Mouse (Mus musculus): ENCODE results near the gene Ptpn13. TPM values are rescaled to one million over a fixed set of nuclear protein-coding genes. Genes with fewer than 3 reads are reported as not detected.

Ptpn13 gene
- polyA plus RNA-seq, 1 experiment: 42.2 TPM

DNA sequence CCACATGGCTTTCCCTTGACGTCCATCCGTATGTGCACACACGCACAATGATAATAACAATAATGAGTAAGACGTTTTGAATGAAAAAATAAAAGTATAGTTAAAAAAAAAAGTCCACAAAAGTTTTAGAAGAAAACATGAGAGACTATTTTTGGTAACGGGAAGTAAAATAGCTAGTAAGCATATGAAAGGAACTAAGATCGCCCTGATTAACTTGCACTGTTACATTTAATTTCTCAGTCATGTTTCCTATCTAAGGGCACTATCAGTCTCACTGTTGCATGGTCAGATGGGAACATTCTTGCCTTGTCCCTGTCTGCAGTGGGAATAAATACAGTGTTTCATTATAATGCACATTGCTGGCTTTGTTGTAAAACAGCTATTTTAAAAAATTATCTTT lies 2.4 kb upstream of the Ptpn13 start:
- no peak for DNase-seq (ENCODE audit: low spot score)

GRCm38 (mm10) chr5:103423305-103423926 lies 1.6 kb upstream of the Ptpn13 start:
- no peak for DNase-seq (ENCODE audit: low spot score)

DNA sequence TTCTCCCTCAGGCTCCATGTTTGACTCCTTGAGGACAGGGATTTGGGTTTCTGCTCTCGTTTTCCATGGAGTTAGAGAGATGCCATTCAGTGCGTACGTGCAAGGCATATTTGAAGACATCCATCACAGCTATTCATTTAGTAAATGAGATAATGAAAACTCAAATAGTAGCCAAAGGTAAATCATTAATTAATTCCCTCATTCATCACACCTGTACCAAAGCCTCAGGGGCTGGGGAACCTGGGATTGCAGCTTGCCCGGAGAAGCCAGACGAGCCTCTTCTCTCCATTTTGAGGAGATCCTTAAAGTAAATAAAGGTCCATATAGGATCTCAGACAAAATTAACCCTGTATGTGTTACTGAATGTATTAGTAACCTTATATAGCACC lies 1.1 kb upstream of the Ptpn13 start:
- DNase-seq (ENCODE audit: low spot score): no peak

- DNase-seq (ENCODE audit: low spot score): peak; percentile 45
These were observed 505 bp downstream of the Ptpn13 start for GRCm38 (mm10) chr5:103425363-103426031.

DNA sequence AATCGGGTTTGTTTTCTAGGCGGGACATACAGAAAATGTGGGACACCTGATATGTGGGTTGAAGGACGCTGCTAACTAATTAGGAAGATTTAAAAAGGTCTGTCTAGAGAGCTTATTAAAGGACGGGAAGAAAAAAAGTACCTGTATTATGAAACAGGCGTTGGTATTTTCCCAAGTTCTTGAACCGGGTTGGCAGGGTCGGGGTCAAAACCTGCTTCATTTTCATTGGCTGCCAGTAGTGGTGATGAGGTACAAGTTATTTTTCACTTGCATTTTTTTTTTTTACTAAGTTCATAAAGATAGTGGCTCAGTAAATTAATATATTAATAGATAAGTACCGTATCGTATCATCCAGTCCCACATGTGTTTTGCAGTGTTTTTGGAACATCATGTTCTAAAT lies 1.3 kb downstream of the Ptpn13 start:
- no peak for DNase-seq (ENCODE audit: low spot score)

DNA sequence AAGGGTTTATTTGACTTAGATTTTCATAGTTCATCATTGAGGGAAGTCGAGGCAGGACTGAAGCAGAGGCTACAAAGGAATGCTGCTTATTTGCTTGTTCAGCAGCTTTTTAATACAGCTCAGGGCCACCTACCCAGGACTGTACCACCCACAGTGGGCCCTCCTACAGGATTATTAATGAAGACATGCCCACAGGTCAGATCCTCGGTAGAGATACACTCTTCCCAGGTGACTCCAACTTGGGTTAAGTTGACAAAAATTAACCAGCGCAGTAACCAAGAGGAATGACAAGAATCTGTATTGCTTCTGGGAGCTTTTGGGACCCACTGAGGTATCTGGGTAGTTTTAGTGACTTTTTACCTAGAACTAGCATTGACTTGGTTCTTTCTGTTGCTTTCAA lies 6.0 kb downstream of the Ptpn13 start:
- no peak for DNase-seq (ENCODE audit: low spot score)

DNA sequence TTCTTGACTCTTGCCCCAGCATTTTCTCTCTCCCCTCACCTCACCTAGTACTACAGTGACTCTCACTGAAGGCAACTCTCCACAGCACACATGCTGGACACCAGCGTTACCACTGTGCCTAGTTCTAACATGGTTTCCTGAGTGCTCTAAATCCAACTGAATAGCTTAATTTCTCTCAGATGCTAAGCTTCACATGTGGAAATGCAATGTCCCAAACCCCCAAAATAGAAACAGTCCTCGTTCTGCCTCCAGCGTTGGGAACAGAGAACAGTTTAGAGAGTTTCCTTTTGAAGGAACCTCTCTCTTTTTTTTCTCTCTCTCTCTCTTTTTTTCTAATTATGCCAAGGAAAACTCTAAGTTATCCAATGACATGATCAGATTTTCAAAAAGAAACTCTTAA lies 6.5 kb downstream of the Ptpn13 start:
- DNase-seq (ENCODE audit: low spot score): no peak

- no peak for DNase-seq (ENCODE audit: low spot score)
These were observed 11.3 kb downstream of the Ptpn13 start for GRCm38 (mm10) chr5:103436039-103436944.

DNA sequence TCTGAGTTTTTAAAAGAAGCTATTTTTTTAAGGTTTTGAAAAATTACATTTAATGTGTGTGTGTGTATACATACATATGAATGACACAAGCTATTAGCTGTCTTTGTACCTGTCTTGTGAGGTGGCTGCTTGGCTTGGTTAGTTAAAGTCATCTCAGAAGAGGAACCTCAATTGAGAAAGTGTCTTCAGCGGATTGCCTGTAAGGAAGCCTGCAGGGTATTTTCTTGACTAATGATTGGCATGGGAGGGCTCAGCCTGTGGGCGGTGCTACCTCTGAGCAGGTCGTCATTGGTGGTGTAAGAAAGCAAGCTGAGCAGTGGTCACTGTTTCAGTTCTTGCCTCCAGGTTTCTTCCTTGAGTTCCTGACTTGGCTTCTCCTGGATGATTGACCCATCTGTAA lies 12.7 kb downstream of the Ptpn13 start:
- DNase-seq (ENCODE audit: low spot score): no peak

GRCm38 (mm10) chr5:103439171-103439570 lies 14.2 kb downstream of the Ptpn13 start:
- no peak for DNase-seq (ENCODE audit: low spot score)

DNA sequence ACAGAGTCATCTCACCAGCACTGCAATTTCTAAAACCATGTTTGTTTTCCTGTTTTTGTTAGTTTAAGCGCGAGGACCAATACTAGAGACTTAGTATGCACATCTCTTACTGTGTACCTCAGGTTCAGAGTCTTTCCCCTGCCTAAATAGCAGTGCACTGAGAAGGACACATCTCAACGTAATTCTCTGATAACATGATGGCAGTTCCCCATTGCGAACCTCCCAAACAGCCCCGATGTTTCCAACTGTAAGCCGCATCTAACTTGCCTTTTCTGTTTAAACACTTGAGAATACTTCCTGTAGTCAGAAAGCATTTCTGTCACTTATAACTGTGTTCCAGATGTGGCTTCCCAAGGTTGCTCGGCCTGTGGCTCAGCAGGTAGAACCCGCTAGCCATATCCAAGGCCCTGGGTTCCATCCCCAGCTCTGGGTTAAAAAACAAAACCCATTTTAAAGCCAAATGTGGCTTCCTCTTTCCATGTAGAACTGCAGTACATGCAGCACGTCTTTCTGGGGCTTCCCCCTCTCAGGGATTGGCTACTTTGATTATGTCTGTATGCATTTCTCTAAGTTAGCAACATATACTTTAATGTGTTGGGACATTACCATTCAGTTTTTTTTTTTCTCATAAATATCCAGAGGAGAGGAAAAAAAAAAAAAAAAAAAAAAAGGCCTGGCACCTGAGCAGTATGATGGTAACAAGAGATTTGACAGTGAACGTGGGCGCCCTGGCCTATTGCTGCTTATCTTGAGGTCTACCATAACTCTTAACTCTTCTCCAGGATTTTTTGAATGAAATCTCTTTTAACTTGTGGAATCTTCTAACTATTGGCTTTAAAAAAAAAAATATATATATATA lies 15.7 kb downstream of the Ptpn13 start:
- DNase-seq (ENCODE audit: low spot score): no peak

DNA sequence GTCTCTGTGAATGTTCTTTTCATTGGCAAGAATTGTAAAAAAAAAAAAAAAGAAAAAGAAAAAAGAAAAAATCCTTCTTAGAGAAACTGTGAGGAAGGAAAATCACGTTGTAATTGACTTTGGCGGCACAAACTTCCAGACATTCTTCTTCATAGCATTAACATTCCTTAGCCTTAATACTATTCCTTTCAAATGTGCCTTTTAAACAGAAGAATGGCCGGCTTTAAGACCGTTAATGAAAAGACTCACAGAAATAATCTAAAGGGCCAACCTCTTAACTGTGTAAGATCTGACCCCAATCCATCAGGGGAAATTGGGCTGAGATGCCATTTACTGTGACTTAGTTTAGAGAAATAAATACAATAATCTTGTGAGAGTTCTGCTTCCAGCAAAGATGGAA lies 16.7 kb downstream of the Ptpn13 start:
- DNase-seq (ENCODE audit: low spot score): no peak

- DNase-seq (ENCODE audit: low spot score): no peak
These were observed 17.3 kb downstream of the Ptpn13 start for GRCm38 (mm10) chr5:103442269-103442688.

DNA sequence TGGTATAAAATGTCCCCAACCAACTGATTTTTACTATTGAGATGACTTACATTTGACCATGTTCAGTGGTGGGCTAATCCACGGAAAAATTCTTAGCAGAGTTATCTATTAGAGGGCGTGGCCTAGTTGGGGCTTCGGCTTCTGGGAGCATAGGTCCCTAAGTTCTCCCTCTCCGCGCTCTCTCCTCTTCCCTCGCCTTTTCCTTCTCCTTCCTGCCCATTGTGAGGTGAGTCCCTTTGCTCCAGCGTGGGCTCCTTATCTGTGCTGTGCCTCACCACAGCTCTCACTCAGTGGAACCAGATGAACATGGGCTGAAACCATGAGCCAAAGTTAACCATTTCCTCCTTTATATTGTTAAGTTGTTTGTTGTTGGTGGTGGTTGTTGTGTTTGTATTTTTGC lies 17.9 kb downstream of the Ptpn13 start:
- DNase-seq (ENCODE audit: low spot score): no peak

- no peak for DNase-seq (ENCODE audit: low spot score)
These were observed 20.4 kb downstream of the Ptpn13 start for GRCm38 (mm10) chr5:103445383-103445782.

DNA sequence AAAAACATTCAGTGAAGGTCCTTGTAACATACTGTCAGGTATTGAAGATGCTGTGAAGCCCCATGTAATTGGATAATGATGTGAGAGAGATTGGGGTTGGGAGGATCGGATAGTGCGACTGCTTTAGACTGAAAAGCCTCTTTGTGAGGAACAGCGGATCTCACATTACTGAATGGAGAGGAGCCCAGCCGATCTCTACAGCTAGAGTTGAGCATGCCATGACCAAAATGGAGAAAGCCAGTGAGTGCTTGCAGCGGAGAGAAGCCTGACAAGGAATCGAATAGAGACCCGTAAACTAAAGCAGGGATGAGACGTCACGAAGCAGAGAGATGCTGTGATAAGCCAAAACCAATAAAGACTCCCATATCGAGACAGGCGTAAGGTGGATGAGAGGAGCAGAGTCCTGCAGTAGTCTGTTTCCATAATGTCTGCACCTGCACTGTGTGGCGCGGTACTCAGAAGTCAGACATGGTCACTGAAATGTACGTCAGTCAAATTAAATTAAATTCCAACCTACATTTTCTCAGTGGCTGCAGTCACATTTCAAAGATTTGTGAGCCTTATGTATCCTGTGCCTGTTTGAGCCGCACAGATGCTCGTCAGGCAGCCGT lies 22.9 kb downstream of the Ptpn13 start:
- DNase-seq (ENCODE audit: low spot score): no peak

DNA sequence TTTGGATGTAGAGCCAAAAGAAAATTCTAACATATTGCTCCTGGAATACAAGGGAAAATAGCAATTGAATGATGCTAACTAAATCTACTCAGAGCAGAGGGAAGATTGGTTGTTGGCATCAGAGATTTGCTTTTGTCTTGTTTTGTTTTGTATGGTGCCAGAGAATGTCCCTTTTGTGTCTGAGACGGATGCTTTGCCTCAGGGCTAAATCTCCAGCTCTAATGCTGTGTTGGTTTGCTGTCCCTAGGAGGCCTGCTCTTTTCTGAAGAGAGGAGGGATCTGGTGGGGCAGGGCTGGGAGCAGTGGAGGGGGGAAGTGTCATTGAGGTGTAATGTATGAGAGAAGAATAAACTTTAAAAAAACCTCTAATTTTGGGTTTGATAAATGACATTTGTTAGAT lies 23.5 kb downstream of the Ptpn13 start:
- no peak for DNase-seq (ENCODE audit: low spot score)

- DNase-seq (ENCODE audit: low spot score): no peak
These were observed 25.7 kb downstream of the Ptpn13 start for GRCm38 (mm10) chr5:103450663-103451062.

- no peak for DNase-seq (ENCODE audit: low spot score)
These were observed 28.6 kb downstream of the Ptpn13 start for GRCm38 (mm10) chr5:103453361-103454140.

- no peak for DNase-seq (ENCODE audit: low spot score)
These were observed 31.8 kb downstream of the Ptpn13 start for GRCm38 (mm10) chr5:103456794-103457193.

DNA sequence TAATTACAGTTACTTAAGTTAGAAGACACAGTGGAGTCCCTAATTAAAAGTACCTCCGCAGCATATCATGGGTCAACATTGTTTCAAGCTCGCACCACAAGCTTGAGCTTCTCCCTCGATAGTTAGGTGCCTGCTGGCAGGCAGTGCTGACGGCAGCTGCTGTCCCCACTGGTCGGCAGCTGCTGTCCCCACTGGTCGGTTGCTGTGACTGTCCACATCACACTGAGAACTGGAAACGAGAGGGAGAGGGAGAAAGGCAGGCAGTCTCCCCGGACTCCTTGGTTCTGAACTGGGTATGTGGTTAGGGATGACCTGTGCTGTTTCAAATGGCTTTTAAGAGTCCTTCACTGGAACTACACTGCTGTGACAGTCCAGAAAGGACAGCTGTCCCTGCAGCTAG lies 33.4 kb downstream of the Ptpn13 start:
- DNase-seq (ENCODE audit: low spot score): no peak
